Mouse (Mus musculus): Measurements from ENCODE around the gene Rec8. TPM values are rescaled to one million over a fixed set of nuclear protein-coding genes. Genes with fewer than 3 reads are reported as not detected.

Gene Rec8
- polyA plus RNA-seq, 1 experiment, result 11.4 TPM

GRCm38 (mm10) chr14:55672741-55673060, 54.9 kb downstream of the Rec8 start:
- WGBS, result 71% methylated on average over 7 of the region's 7 CpGs
- H3K4me3 ChIP-seq (ENCODE audit: insufficient read depth, low read depth, low read length), result peak overlapping the region; percentile 44
- DNase-seq, result no peak
- H3K27ac ChIP-seq (ENCODE audit: insufficient read depth, low read depth, low read length), result no peak overlapping the region; the same call in 1 of the 2 replicates
- H3K36me3 ChIP-seq (ENCODE audit: control insufficient read depth, insufficient read depth, low read length), result no peaks in the 10 kb centered on the region
- TF ChIP-seq POLR2A (IDR thresholded peaks at IDR 0.05; ENCODE audit: low read depth, low read length) (no peak), CTCF (conservative IDR thresholded peaks at IDR 0.05; ENCODE audit: insufficient read depth, insufficient read length, low read depth, low read length) (no peak)
- H3K4me1 ChIP-seq (ENCODE audit: control insufficient read depth, insufficient read depth, low read length), result peaks cover 6% of the 10 kb centered on the region; the same call in 1 of the 2 replicates
- no peaks in the 10 kb centered on the region for H3K27me3 ChIP-seq (replicated peaks; ENCODE audit: control insufficient read depth, insufficient read depth, low read length)

Other genes starting within 250 kb of the Rec8 start
- 141 and 173 TPM in 2 replicates for gene Dhrs4, start 139.3 kb upstream of the Rec8 start, polyA plus RNA-seq (2012; rRNA removed)
- 3.5 and 3.8 TPM in 2 replicates for gene Carmil3, start 127.4 kb upstream of the Rec8 start, polyA plus RNA-seq (2012; rRNA removed)
- gene Cpne6, start 107.6 kb upstream of the Rec8 start, polyA plus RNA-seq (2012; rRNA removed), result 0.11 and 0.22 TPM in 2 replicates
- gene Nrl, start 93.1 kb upstream of the Rec8 start, polyA plus RNA-seq (2012; rRNA removed), result not detected in 2 replicates
- 22.9 and 27.4 TPM in 2 replicates for gene Pck2, start 77.8 kb upstream of the Rec8 start, polyA plus RNA-seq (2012; rRNA removed)
- gene Dcaf11, start 58.0 kb upstream of the Rec8 start, polyA plus RNA-seq (2012; rRNA removed), result 223 and 243 TPM in 2 replicates
- gene A730061H03Rik, start 57.6 kb upstream of the Rec8 start, polyA plus RNA-seq (2012; rRNA removed), result 0.75 and 1.4 TPM in 2 replicates
- 115 and 116 TPM in 2 replicates for gene Fitm1, start 42.4 kb upstream of the Rec8 start, polyA plus RNA-seq (2012; rRNA removed)
- gene Psme1, start 39.9 kb upstream of the Rec8 start, polyA plus RNA-seq (2012; rRNA removed), result 60.5 and 77.5 TPM in 2 replicates
- 21.9 and 24.9 TPM in 2 replicates for gene Emc9, start 32.7 kb upstream of the Rec8 start, polyA plus RNA-seq (2012; rRNA removed)
- 53.1 and 60.2 TPM in 2 replicates for gene Psme2, start 26.9 kb upstream of the Rec8 start, polyA plus RNA-seq (2012; rRNA removed)
- 27.0 and 27.6 TPM in 2 replicates for gene Rnf31, start 26.3 kb upstream of the Rec8 start, polyA plus RNA-seq (2012; rRNA removed)
- gene Irf9, start 14.5 kb upstream of the Rec8 start, polyA plus RNA-seq (2012; rRNA removed), result 36.9 and 39.9 TPM in 2 replicates
- gene Ipo4, start 17.9 kb downstream of the Rec8 start, polyA plus RNA-seq (2012; rRNA removed), result 69.7 and 84.9 TPM in 2 replicates
- gene Gm49378, start 19.9 kb downstream of the Rec8 start, polyA plus RNA-seq (2012; rRNA removed), result 3.2 and 4.0 TPM in 2 replicates
- 109 and 110 TPM in 2 replicates for gene Tm9sf1, start 25.8 kb downstream of the Rec8 start, polyA plus RNA-seq (2012; rRNA removed)
- gene Tssk4, start 32.1 kb downstream of the Rec8 start, polyA plus RNA-seq (2012; rRNA removed), result 0.67 and 0.79 TPM in 2 replicates
- gene Mdp1, start 42.5 kb downstream of the Rec8 start, polyA plus RNA-seq (2012; rRNA removed), result 22.4 and 27.2 TPM in 2 replicates
- gene Gmpr2, start 53.9 kb downstream of the Rec8 start, polyA plus RNA-seq (2012; rRNA removed), result 18.7 and 21.7 TPM in 2 replicates
- 321 and 438 TPM in 2 replicates for gene Nedd8, start 54.1 kb downstream of the Rec8 start, polyA plus RNA-seq (2012; rRNA removed)
- 9.9 and 10.2 TPM in 2 replicates for gene Tinf2, start 63.8 kb downstream of the Rec8 start, polyA plus RNA-seq (2012; rRNA removed)
- gene Tgm1, start 95.9 kb downstream of the Rec8 start, polyA plus RNA-seq (2012; rRNA removed), result 29.6 and 30.1 TPM in 2 replicates
- 70.0 and 86.9 TPM in 2 replicates for gene Rabggta, start 104.2 kb downstream of the Rec8 start, polyA plus RNA-seq (2012; rRNA removed)
- 223 and 228 TPM in 2 replicates for gene Dhrs1, start 127.7 kb downstream of the Rec8 start, polyA plus RNA-seq (2012; rRNA removed)
- 12.9 and 16.1 TPM in 2 replicates for gene Nop9, start 127.7 kb downstream of the Rec8 start, polyA plus RNA-seq (2012; rRNA removed)
- 485 and 513 TPM in 2 replicates for gene Cideb, start 140.4 kb downstream of the Rec8 start, polyA plus RNA-seq (2012; rRNA removed)
- 0.56 and 0.76 TPM in 2 replicates for gene Ltb4r2, start 143.4 kb downstream of the Rec8 start, polyA plus RNA-seq (2012; rRNA removed)
- 0.75 and 1.1 TPM in 2 replicates for gene Ltb4r1, start 147.9 kb downstream of the Rec8 start, polyA plus RNA-seq (2012; rRNA removed)
- gene Adcy4, start 166.1 kb downstream of the Rec8 start, polyA plus RNA-seq (2012; rRNA removed), result 16.8 and 16.9 TPM in 2 replicates
- gene Ripk3, start 170.8 kb downstream of the Rec8 start, polyA plus RNA-seq (2012; rRNA removed), result 3.5 and 4.7 TPM in 2 replicates
- 4.3 and 5.0 TPM in 2 replicates for gene Nfatc4, start 205.1 kb downstream of the Rec8 start, polyA plus RNA-seq (2012; rRNA removed)
- gene Nynrin, start 236.0 kb downstream of the Rec8 start, polyA plus RNA-seq (2012; rRNA removed), result 6.6 and 7.6 TPM in 2 replicates